Mouse (Mus musculus): ENCODE data around the gene Ifit1. TPM values are rescaled to one million over a fixed set of nuclear protein-coding genes. Genes with fewer than 3 reads are reported as not detected.

The Ifit1 gene
- total and polyA plus RNA-seq, 3 experiments, result 0.25 to 2.3 (median 1.4) TPM

GRCm38 (mm10) chr19:34699300-34699699, 58.6 kb downstream of the Ifit1 start:
- Histone ChIP-seq H3K79me2 (replicated peaks; ENCODE audit: control insufficient read depth, extremely low read depth, insufficient read depth, poor library complexity, severe bottlenecking) (no peaks in the 10 kb centered on the region), H3K36me3 (replicated peaks in 1 of 2; ENCODE audit: control insufficient read depth in 1 of 2, insufficient read depth in 1 of 2, low read length in 1 of 2) (no peaks in the 10 kb centered on the region), H3K9ac (ENCODE audit: insufficient read depth, low read depth) (no peak overlapping the region), H3K27me3 (replicated peaks) (no peaks in the 10 kb centered on the region), H3K4me3 (replicated peaks in 1 of 3; ENCODE audit: low read depth in 2 of 3, low read length in 2 of 3, poor library complexity in 1 of 3) (no peak overlapping the region), H3K9me3 (replicated peaks; ENCODE audit: low read length) (no peaks in the 10 kb centered on the region), H3K4me2 (ENCODE audit: insufficient read depth, low read depth, poor library complexity, severe bottlenecking) (no peak overlapping the region), H3K4me1 (ENCODE audit: control insufficient read depth in 1 of 2, insufficient read depth in 2 of 2) (no peaks in the 10 kb centered on the region), H3K27ac (ENCODE audit: insufficient read depth, low read depth) (no peak overlapping the region)
- TF ChIP-seq MAZ (IDR thresholded peaks at IDR 0.05; ENCODE audit: low read depth, low read length), result no peak
- TF ChIP-seq TBP (conservative IDR thresholded peaks at IDR 0.05; ENCODE audit: low read depth, low read length), result no peak
- no peak for TF ChIP-seq KAT2A (IDR thresholded peaks at IDR 0.05; ENCODE audit: insufficient replicate concordance, low read length)
- no peak for DNase-seq (ENCODE audit: extremely low read depth)
- in situ Hi-C loops (cut with MboI; ENCODE audit: low pct_ligation_motif_present, low pct_unique_long_range_greater_than_20kb, low sequenced_read_pairs), result no loop called here
- dilution Hi-C loops (cut with MboI; ENCODE audit: extremely low pct_ligation_motif_present, extremely low pct_unique_long_range_greater_than_20kb, low sequenced_read_pairs), result no loop called here

Other genes with a start within 250 kb of the Ifit1 start
- not detected in 2 replicates for gene Ch25h, start 165.7 kb upstream of the Ifit1 start, total RNA-seq (2012; rRNA removed)
- gene Ch25h, start 165.7 kb upstream of the Ifit1 start, total RNA-seq (2014; rRNA removed), result not detected in 2 replicates
- not detected in 2 replicates for gene Ch25h, start 165.7 kb upstream of the Ifit1 start, polyA plus RNA-seq (2012; ENCODE audit: insufficient read length, low read depth)
- 17.7 and 19.3 TPM in 2 replicates for gene Lipa, start 113.4 kb upstream of the Ifit1 start, total RNA-seq (2012; rRNA removed)
- gene Lipa, start 113.4 kb upstream of the Ifit1 start, total RNA-seq (2014; rRNA removed), result 38.1 and 43.5 TPM in 2 replicates
- gene Lipa, start 113.4 kb upstream of the Ifit1 start, polyA plus RNA-seq (2012; ENCODE audit: insufficient read length, low read depth), result 55.7 and 63.4 TPM in 2 replicates
- gene Ifit2, start 90.2 kb upstream of the Ifit1 start, total RNA-seq (2012; rRNA removed), result 0.72 and 0.97 TPM in 2 replicates
- 8.8 and 10.1 TPM in 2 replicates for gene Ifit2, start 90.2 kb upstream of the Ifit1 start, total RNA-seq (2014; rRNA removed)
- 5.7 and 6.0 TPM in 2 replicates for gene Ifit2, start 90.2 kb upstream of the Ifit1 start, polyA plus RNA-seq (2012; ENCODE audit: insufficient read length, low read depth)
- 0.08 and 0.13 TPM in 2 replicates for gene Ifit3, start 57.3 kb upstream of the Ifit1 start, total RNA-seq (2012; rRNA removed)
- gene Ifit3, start 57.3 kb upstream of the Ifit1 start, total RNA-seq (2014; rRNA removed), result 0.65 and 1.0 TPM in 2 replicates
- 0.87 and 1.0 TPM in 2 replicates for gene Ifit3, start 57.3 kb upstream of the Ifit1 start, polyA plus RNA-seq (2012; ENCODE audit: insufficient read length, low read depth)
- gene Ifit1bl1, start 38.9 kb upstream of the Ifit1 start, total RNA-seq (2012; rRNA removed), result not detected in 2 replicates
- 0.09 TPM in 1 of 2 replicates, not detected in the other for gene Ifit1bl1, start 38.9 kb upstream of the Ifit1 start, total RNA-seq (2014; rRNA removed)
- gene Ifit1bl1, start 38.9 kb upstream of the Ifit1 start, polyA plus RNA-seq (2012; ENCODE audit: insufficient read length, low read depth), result 0.15 and 0.26 TPM in 2 replicates
- not detected in 2 replicates for gene Ifit3b, start 32.9 kb upstream of the Ifit1 start, total RNA-seq (2012; rRNA removed)
- not detected in 2 replicates for gene Ifit3b, start 32.9 kb upstream of the Ifit1 start, total RNA-seq (2014; rRNA removed)
- not detected in 2 replicates for gene Ifit3b, start 32.9 kb upstream of the Ifit1 start, polyA plus RNA-seq (2012; ENCODE audit: insufficient read length, low read depth)
- not detected in 2 replicates for gene Ifit1bl2, start 128 bp upstream of the Ifit1 start, total RNA-seq (2012; rRNA removed)
- 0.08 TPM in 2 replicates for gene Ifit1bl2, start 128 bp upstream of the Ifit1 start, total RNA-seq (2014; rRNA removed)
- gene Ifit1bl2, start 128 bp upstream of the Ifit1 start, polyA plus RNA-seq (2012; ENCODE audit: insufficient read length, low read depth), result 0.15 and 0.24 TPM in 2 replicates
- 0.08 TPM in 2 replicates for gene Slc16a12, start 106.4 kb downstream of the Ifit1 start, total RNA-seq (2012; rRNA removed)
- gene Slc16a12, start 106.4 kb downstream of the Ifit1 start, total RNA-seq (2014; rRNA removed), result 0.08 and 0.46 TPM in 2 replicates
- gene Slc16a12, start 106.4 kb downstream of the Ifit1 start, polyA plus RNA-seq (2012; ENCODE audit: insufficient read length, low read depth), result 0.16 TPM in 1 of 2 replicates, not detected in the other
- 1.7 and 1.8 TPM in 2 replicates for gene Pank1, start 238.6 kb downstream of the Ifit1 start, total RNA-seq (2012; rRNA removed)
- 3.2 and 3.3 TPM in 2 replicates for gene Pank1, start 238.6 kb downstream of the Ifit1 start, total RNA-seq (2014; rRNA removed)
- 2.9 and 3.2 TPM in 2 replicates for gene Pank1, start 238.6 kb downstream of the Ifit1 start, polyA plus RNA-seq (2012; ENCODE audit: insufficient read length, low read depth)

All from CH12.LX (cell line).